In the genomic region with DNA sequence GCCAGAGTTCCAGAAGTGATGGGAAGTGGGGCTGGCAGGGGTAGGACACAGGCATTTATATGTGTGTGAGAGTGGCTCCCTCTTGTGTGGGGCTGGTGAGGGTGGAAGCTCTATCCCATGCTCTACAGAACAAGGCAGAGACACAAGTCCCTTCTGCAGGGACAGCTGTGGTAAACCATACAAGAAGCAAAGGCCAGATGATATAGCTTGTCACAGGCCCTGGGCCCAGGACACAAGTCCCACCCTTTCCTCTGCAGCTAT, we compare ENCODE assay signal across 20 mouse cellular contexts.
DNase-seq lines count a peak whose midpoint lies in the region; ATAC-seq and TF ChIP-seq lines count a peak whose summit lies in the region.
"Had no signal": no experiment of that assay in that cellular context is flagged by ENCODE, and none has a peak within 500 bp of the region (broad histone marks: within the 10 kb centered on the region; RNA-seq: fewer than 3 reads in every experiment).

No protein-coding gene starts in this region.

- no peak overlapping the region for H3K9ac ChIP-seq in forebrain, embryonic 14.5 days (ENCODE audit: low read length)
- no peak overlapping the region for H3K9ac ChIP-seq in midbrain, postnatal 0 days (replicated peaks; ENCODE audit: low read length, poor library complexity, severe bottlenecking)
- H3K9ac ChIP-seq: embryonic facial prominence, embryonic 13.5 days; heart, embryonic 15.5 days; liver, postnatal 0 days had no signal

- H3K4me3 ChIP-seq in forebrain, embryonic 14.5 days (ENCODE audit: low read depth, low read length), result no peak overlapping the region
- H3K4me3 ChIP-seq in forebrain, embryonic 10.5 days, result no peak overlapping the region
- no peak overlapping the region for H3K4me3 ChIP-seq in layer of hippocampus, adult 2 months
- no peak overlapping the region for H3K4me3 ChIP-seq in midbrain, postnatal 0 days (ENCODE audit: low read depth, low read length)
- H3K4me3 ChIP-seq in midbrain, embryonic 10.5 days, result no peak overlapping the region
- H3K4me3 ChIP-seq: embryonic facial prominence, embryonic 13.5 days; heart, embryonic 15.5 days; limb, embryonic 10.5 days had no signal

- H3K9me3 ChIP-seq in forebrain, embryonic 14.5 days (replicated peaks; ENCODE audit: control insufficient read depth, low read length), result no peaks in the 10 kb centered on the region
- H3K9me3 ChIP-seq in forebrain, embryonic 10.5 days, result no peaks in the 10 kb centered on the region
- H3K9me3 ChIP-seq in midbrain, postnatal 0 days (ENCODE audit: low read length), result no peaks in the 10 kb centered on the region
- H3K9me3 ChIP-seq in midbrain, embryonic 10.5 days (replicated peaks), result no peaks in the 10 kb centered on the region
- H3K9me3 ChIP-seq: embryonic facial prominence, embryonic 13.5 days; heart, embryonic 15.5 days; limb, embryonic 10.5 days had no signal

- ATAC-seq in forebrain, embryonic 14.5 days, result peak; percentile 26; the same call in 1 of the 2 replicates
- ATAC-seq in midbrain, postnatal 0 days (ENCODE audit: low FRiP score), result no peak
- ATAC-seq: intestine, embryonic 16.5 days; liver, postnatal 0 days had no signal

- no peaks in the 10 kb centered on the region for H3K36me3 ChIP-seq in forebrain, embryonic 14.5 days (ENCODE audit: control insufficient read depth, insufficient read depth, low read length)
- H3K36me3 ChIP-seq in forebrain, embryonic 10.5 days (replicated peaks), result no peaks in the 10 kb centered on the region
- H3K36me3 ChIP-seq in midbrain, postnatal 0 days (ENCODE audit: insufficient read depth, low read length), result no peaks in the 10 kb centered on the region
- no peaks in the 10 kb centered on the region for H3K36me3 ChIP-seq in midbrain, embryonic 10.5 days
- H3K36me3 ChIP-seq: embryonic facial prominence, embryonic 13.5 days; heart, embryonic 15.5 days; limb, embryonic 10.5 days had no signal

- H3K27ac ChIP-seq in forebrain, embryonic 14.5 days (ENCODE audit: low read depth, low read length), result no peak overlapping the region
- H3K27ac ChIP-seq in forebrain, embryonic 10.5 days, result no peak overlapping the region
- no peak overlapping the region for H3K27ac ChIP-seq in layer of hippocampus, adult 2 months
- H3K27ac ChIP-seq in midbrain, postnatal 0 days (ENCODE audit: low read depth, low read length), result no peak overlapping the region
- no peak overlapping the region for H3K27ac ChIP-seq in midbrain, embryonic 10.5 days (replicated peaks)
- H3K27ac ChIP-seq: embryonic facial prominence, embryonic 13.5 days; heart, embryonic 15.5 days; limb, embryonic 10.5 days had no signal

- peak; percentile 19; the same call in 1 of the 2 replicates for TF ChIP-seq CTCF in layer of hippocampus, adult 2 months (conservative IDR thresholded peaks at IDR 0.05)
- TF ChIP-seq CTCF in midbrain, postnatal 0 days (IDR thresholded peaks at IDR 0.05), result peak; percentile 26

- no peak overlapping the region for H3K4me2 ChIP-seq in forebrain, embryonic 14.5 days (ENCODE audit: low read length)
- no peak overlapping the region for H3K4me2 ChIP-seq in midbrain, postnatal 0 days (ENCODE audit: low read depth, low read length, poor library complexity, severe bottlenecking)
- H3K4me2 ChIP-seq: embryonic facial prominence, embryonic 13.5 days; heart, embryonic 15.5 days had no signal

- no peak for DNase-seq in forebrain, embryonic 14.5 days (ENCODE audit: low spot score)
- no peak for DNase-seq in forebrain, embryonic 10.5 days (ENCODE audit: extremely low spot score, low spot score)
- DNase-seq in layer of hippocampus, adult 2 months (ENCODE audit: low spot score in 2 of 2), result no peak
- no peak for DNase-seq in layer of hippocampus, postnatal 25 days (ENCODE audit: extremely low spot score in 1 of 2, low spot score in 1 of 2)
- DNase-seq in midbrain, postnatal 0 days (ENCODE audit: low spot score), result no peak
- no peak for DNase-seq in midbrain, embryonic 10.5 days (ENCODE audit: low spot score)
- DNase-seq in retina, embryonic 14.5 days (ENCODE audit: low spot score), result no peak
- DNase-seq: adrenal gland, postnatal 25 days; cerebellum, adult 11-12 months; cerebellum, postnatal 14 days; gastrocnemius, postnatal 25 days; heart, postnatal 4 days; kidney, postnatal 36 days; layer of hippocampus, adult 9-11 months; liver, postnatal 0 days; thymus, postnatal 25 days had no signal

- H3K4me1 ChIP-seq in forebrain, embryonic 14.5 days (ENCODE audit: control insufficient read depth, insufficient read depth, low read length), result peaks cover 2% of the 10 kb centered on the region; the same call in 1 of the 2 replicates
- peaks cover 24% of the 10 kb centered on the region for H3K4me1 ChIP-seq in forebrain, embryonic 10.5 days
- H3K4me1 ChIP-seq in midbrain, postnatal 0 days (ENCODE audit: insufficient read depth, low read length), result 0 out of 2 replicates have a peak, but pooled peaks cover 4% of the 10 kb centered on the region
- peaks cover 20% of the 10 kb centered on the region for H3K4me1 ChIP-seq in midbrain, embryonic 10.5 days
- H3K4me1 ChIP-seq: embryonic facial prominence, embryonic 13.5 days; heart, embryonic 15.5 days had no signal

- H3K27me3 ChIP-seq in forebrain, embryonic 14.5 days (replicated peaks; ENCODE audit: control insufficient read depth, insufficient read depth, low read length), result peaks cover 59% of the 10 kb centered on the region
- H3K27me3 ChIP-seq in forebrain, embryonic 10.5 days (ENCODE audit: poor library complexity, severe bottlenecking), result peaks cover 86% of the 10 kb centered on the region
- H3K27me3 ChIP-seq in midbrain, postnatal 0 days (ENCODE audit: insufficient read depth, low read length), result no peaks in the 10 kb centered on the region; the same call in 1 of the 2 replicates
- peaks cover 67% of the 10 kb centered on the region for H3K27me3 ChIP-seq in midbrain, embryonic 10.5 days (ENCODE audit: low read depth, poor library complexity, severe bottlenecking)
